Mouse (Mus musculus) small intestine, adult 2 months (tissue): ENCODE measurements at regions not wholly inside any gene's neighbourhood (a gene's known extent, or its start where the extent isn't known, plus 50 kb on each side); places are given as distances from the start of the nearest gene placed in this dataset.

ENCODE experiments used
- H3K27ac ChIP-seq: fragments of 200-500 bp; 2 replicates; pipeline ENCODE4 v1.5.1; 2012; ENCODE audit warnings: low read depth, low read length, control low read depth, inconsistent platforms; ENCODE audit not compliant: insufficient read depth
- H3K27me3 ChIP-seq: fragments of 200-500 bp; 2 replicates; pipeline ENCODE4 v1.6.1; 2012; ENCODE audit warnings: mild to moderate bottlenecking, moderate library complexity, low read length, inconsistent platforms; ENCODE audit not compliant: control insufficient read depth, insufficient read depth
- H3K36me3 ChIP-seq: fragments of 200-500 bp; 2 replicates; pipeline ENCODE4 v1.6.1; 2012; ENCODE audit warnings: mild to moderate bottlenecking, low read length, control low read depth, inconsistent platforms; ENCODE audit not compliant: control insufficient read depth, insufficient read depth
- H3K4me1 ChIP-seq: fragments of 200-500 bp; 2 replicates; pipeline ENCODE4 v1.6.1; 2012; ENCODE audit warnings: low read length, inconsistent platforms, mixed read lengths; ENCODE audit not compliant: control insufficient read depth, insufficient read depth, insufficient read length
- H3K4me3 ChIP-seq: fragments of 200-500 bp; 2 replicates; pipeline ENCODE4 v1.5.1; 2012; ENCODE audit warnings: low read depth, mild to moderate bottlenecking, control low read depth, inconsistent platforms, low read length, moderate library complexity
- CTCF ChIP-seq: fragments of 200-500 bp; IDR thresholded peaks from 2 replicates; pipeline ENCODE4 v1.5.1; 2012; ENCODE audit warnings: low read depth, mild to moderate bottlenecking, control low read depth, inconsistent platforms, low read length, moderate library complexity, mixed read lengths; ENCODE audit not compliant: insufficient replicate concordance, insufficient read length; ENCODE audit errors: extremely low read depth
- POLR2A ChIP-seq: fragments of 200-500 bp; IDR thresholded peaks from 2 replicates; pipeline ENCODE4 v1.6.1; 2012; ENCODE audit warnings: low read depth, mild to moderate bottlenecking, control low read depth, inconsistent platforms, low read length, moderate library complexity
- WGBS: fragments of 180-500 bp; shearing (Covaris S2); methylation state at CpG from one replicate; pipeline ENCODE4 v1.1.7; 2018; 5-methylcytosine and 5-hydroxymethylcytosine counted together

GRCm38 (mm10) chr17:45884021-45884722 is 148.0 kb downstream of the Vegfa start:
- H3K27me3 ChIP-seq: no peaks in the 10 kb centered on the region

GRCm38 (mm10) chr17:45882682-45883081 is 149.0 kb upstream of the 1600014C23Rik start:
- 65% methylated on average over 3 of the region's 3 CpGs for WGBS
- no peak for TF ChIP-seq POLR2A
- no peak for TF ChIP-seq CTCF
- Histone ChIP-seq H3K4me3 (no peak overlapping the region), H3K36me3 (no peaks in the 10 kb centered on the region), H3K27ac (no peak overlapping the region), H3K27me3 (no peaks in the 10 kb centered on the region), H3K4me1 (peaks cover 15% of the 10 kb centered on the region)

More at GRCm38 (mm10) chr17:45884021-45884722, 148.0 kb downstream of the Vegfa start:
- Histone ChIP-seq H3K27ac (no peak overlapping the region; the same call in 1 of the 2 replicates), H3K4me3 (no peak overlapping the region), H3K36me3 (no peaks in the 10 kb centered on the region), H3K4me1 (peaks cover 15% of the 10 kb centered on the region)
- 25% methylated on average over 9 of the region's 9 CpGs for WGBS
- TF ChIP-seq POLR2A (no peak), CTCF (no peak)

- Histone ChIP-seq H3K27me3 (no peaks in the 10 kb centered on the region), H3K4me1 (peaks cover 13% of the 10 kb centered on the region), H3K27ac (no peak overlapping the region), H3K4me3 (no peak overlapping the region), H3K36me3 (no peaks in the 10 kb centered on the region)
- WGBS: 96% methylated on average over 9 of the region's 9 CpGs
- no peak for TF ChIP-seq CTCF
- TF ChIP-seq POLR2A: no peak
Measured at GRCm38 (mm10) chr17:45881284-45881683, 147.6 kb upstream of the 1600014C23Rik start.

- Histone ChIP-seq H3K4me1 (peaks cover 10% of the 10 kb centered on the region), H3K27me3 (no peaks in the 10 kb centered on the region), H3K36me3 (no peaks in the 10 kb centered on the region), H3K27ac (no peak overlapping the region), H3K4me3 (no peak overlapping the region)
- TF ChIP-seq POLR2A (no peak), CTCF (no peak)
- WGBS: 93% methylated on average over 6 of the region's 6 CpGs
Measured at GRCm38 (mm10) chr17:45880761-45881160, 147.1 kb upstream of the 1600014C23Rik start.

GRCm38 (mm10) chr17:45879478-45880250 is 146.0 kb upstream of the 1600014C23Rik start:
- WGBS: 81% methylated on average over 6 of the region's 6 CpGs
- Histone ChIP-seq H3K36me3 (no peaks in the 10 kb centered on the region), H3K4me1 (peaks cover 4% of the 10 kb centered on the region; the same call in 1 of the 2 replicates), H3K27me3 (no peaks in the 10 kb centered on the region), H3K4me3 (no peak overlapping the region), H3K27ac (no peak overlapping the region)
- TF ChIP-seq POLR2A: no peak
- no peak for TF ChIP-seq CTCF

GRCm38 (mm10) chr17:45878394-45878793 is 144.8 kb upstream of the 1600014C23Rik start:
- 92% methylated on average over 6 of the region's 6 CpGs for WGBS
- H3K4me1 ChIP-seq: peaks cover 6% of the 10 kb centered on the region

GRCm38 (mm10) chr17:45875325-45875724 is 141.7 kb upstream of the 1600014C23Rik start:
- no peaks in the 10 kb centered on the region for H3K36me3 ChIP-seq
- peaks cover 25% of the 10 kb centered on the region for H3K4me1 ChIP-seq
- H3K27me3 ChIP-seq: no peaks in the 10 kb centered on the region
- no peak overlapping the region for H3K27ac ChIP-seq
- WGBS: 87% methylated on average over 8 of the region's 8 CpGs
- H3K4me3 ChIP-seq: no peak overlapping the region
- TF ChIP-seq POLR2A: no peak
- TF ChIP-seq CTCF: no peak

More at GRCm38 (mm10) chr17:45878394-45878793, 144.8 kb upstream of the 1600014C23Rik start:
- peak; percentile 11; the same call in 1 of the 2 replicates for TF ChIP-seq CTCF
- TF ChIP-seq POLR2A: no peak
- no peak overlapping the region for H3K4me3 ChIP-seq
- H3K36me3 ChIP-seq: no peaks in the 10 kb centered on the region
- H3K27me3 ChIP-seq: no peaks in the 10 kb centered on the region
- H3K27ac ChIP-seq: no peak overlapping the region
